Mouse (Mus musculus) embryonic facial prominence, embryonic 14.5 days (tissue): ENCODE measurements at regions not wholly inside any gene's neighbourhood (a gene's known extent, or its start where the extent isn't known, plus 50 kb on each side); places are given as distances from the start of the nearest gene placed in this dataset.
"Not testable (repeated sequence)": the region's sequence is repeated elsewhere in the genome, so short reads cannot be mapped to it uniquely, and the experiment has no call there.

Source experiments
- ATAC-seq: fragments of 200-750 bp; cut with Nextera tagmentation; 2 replicates; pipeline ENCODE4 v1.8.0; 2017; ENCODE audit warnings: low read depth, moderate number of reproducible peaks, moderate TSS enrichment
- DNase-seq: peaks from one replicate; pipeline ENCODE4 v3.0.0-alpha.2; 2015; ENCODE audit warnings: low spot score
- H3K27ac ChIP-seq: fragments of 300-500 bp; sonication (generic); replicated peaks from 2 replicates; pipeline ENCODE4 v1.5.1; 2014; ENCODE audit warnings: low read depth, mild to moderate bottlenecking, low read length, moderate library complexity
- H3K27me3 ChIP-seq: fragments of 300-500 bp; sonication (generic); replicated peaks from 2 replicates; pipeline ENCODE4 v1.6.1; 2014; ENCODE audit warnings: low read length; ENCODE audit not compliant: control insufficient read depth, insufficient read depth
- H3K36me3 ChIP-seq: fragments of 300-500 bp; sonication (generic); 2 replicates; pipeline ENCODE4 v1.6.1; 2014; ENCODE audit warnings: low read length, mixed read lengths; ENCODE audit not compliant: control insufficient read depth, insufficient read depth
- H3K4me1 ChIP-seq: fragments of 300-500 bp; sonication (generic); 2 replicates; pipeline ENCODE4 v1.6.1; 2014; ENCODE audit warnings: antibody characterized with exemption, low read length; ENCODE audit not compliant: control insufficient read depth, insufficient read depth
- H3K4me2 ChIP-seq: fragments of 300-500 bp; sonication (generic); 2 replicates; pipeline ENCODE4 v1.6.1; 2014; ENCODE audit warnings: low read depth, mild to moderate bottlenecking, low read length, moderate library complexity, mixed read lengths
- H3K4me3 ChIP-seq: fragments of 300-500 bp; sonication (generic); 2 replicates; pipeline ENCODE4 v1.5.1; 2014; ENCODE audit warnings: low read depth, mild to moderate bottlenecking, low read length
- H3K9ac ChIP-seq: fragments of 300-500 bp; sonication (generic); 2 replicates; pipeline ENCODE4 v1.6.1; 2014; ENCODE audit warnings: low read depth, mild to moderate bottlenecking, low read length, moderate library complexity, mixed read lengths
- H3K9me3 ChIP-seq: fragments of 300-500 bp; sonication (generic); 2 replicates; pipeline ENCODE4 v1.6.1; 2016; ENCODE audit warnings: low read length; ENCODE audit not compliant: control insufficient read depth
- WGBS: fragments of 180-500 bp; shearing (Covaris S2); extraction: QIAGEN DNeasy Blood & Tissue Kit; methylation state at CpG from one replicate; pipeline ENCODE4 v1.1.7; 2014; 5-methylcytosine and 5-hydroxymethylcytosine counted together

GRCm38 (mm10) chr17:4540435-4540834 lies 453.7 kb upstream of the Arid1b start:
- WGBS = 69% methylated on average over 2 of the region's 2 CpGs
- Histone ChIP-seq H3K27ac (no peak overlapping the region), H3K27me3 (no peaks in the 10 kb centered on the region), H3K4me1 (no peaks in the 10 kb centered on the region), H3K9ac (no peak overlapping the region), H3K4me3 (no peak overlapping the region), H3K36me3 (no peaks in the 10 kb centered on the region), H3K9me3 (0 out of 2 replicates have a peak, but pooled peaks cover 4% of the 10 kb centered on the region), H3K4me2 (no peak overlapping the region)
- ATAC-seq (no peak), DNase-seq (peak; percentile 12)

GRCm38 (mm10) chr17:4541020-4541743 lies 452.9 kb upstream of the Arid1b start:
- DNase-seq = no peak
- Histone ChIP-seq H3K4me2 (no peak overlapping the region), H3K4me3 (no peak overlapping the region), H3K9ac (no peak overlapping the region), H3K36me3 (no peaks in the 10 kb centered on the region), H3K4me1 (no peaks in the 10 kb centered on the region), H3K9me3 (0 out of 2 replicates have a peak, but pooled peaks cover 2% of the 10 kb centered on the region), H3K27ac (no peak overlapping the region), H3K27me3 (no peaks in the 10 kb centered on the region)
- no peak for ATAC-seq
- WGBS = 41% methylated on average over 7 of the region's 7 CpGs

- 63% methylated on average over 2 of the region's 2 CpGs for WGBS
- Histone ChIP-seq H3K27ac (no peak overlapping the region), H3K9ac (no peak overlapping the region), H3K4me2 (no peak overlapping the region), H3K9me3 (no peaks in the 10 kb centered on the region), H3K4me3 (no peak overlapping the region), H3K4me1 (no peaks in the 10 kb centered on the region), H3K36me3 (no peaks in the 10 kb centered on the region), H3K27me3 (no peaks in the 10 kb centered on the region)
- DNase-seq (no peak), ATAC-seq (no peak)
These were observed 447.6 kb upstream of the Arid1b start for GRCm38 (mm10) chr17:4546579-4546978.

- H3K9ac ChIP-seq, H3K4me1 ChIP-seq, H3K4me3 ChIP-seq, H3K27ac ChIP-seq, DNase-seq, H3K4me2 ChIP-seq, H3K36me3 ChIP-seq, H3K9me3 ChIP-seq, ATAC-seq, H3K27me3 ChIP-seq: not testable (repeated sequence)
- WGBS = 83% methylated on average over 4 of the region's 4 CpGs
These were observed 441.1 kb upstream of the Arid1b start for GRCm38 (mm10) chr17:4553026-4553425.

GRCm38 (mm10) chr17:4563641-4564040 lies 430.5 kb upstream of the Arid1b start:
- Histone ChIP-seq H3K4me1 (no peaks in the 10 kb centered on the region), H3K27ac (no peak overlapping the region), H3K27me3 (no peaks in the 10 kb centered on the region), H3K36me3 (no peaks in the 10 kb centered on the region), H3K4me2 (no peak overlapping the region), H3K9ac (no peak overlapping the region), H3K9me3 (no peaks in the 10 kb centered on the region), H3K4me3 (no peak overlapping the region)
- DNase-seq = no peak
- 77% methylated on average over 3 of the region's 3 CpGs for WGBS
- no peak for ATAC-seq

GRCm38 (mm10) chr17:4576883-4577282 lies 417.2 kb upstream of the Arid1b start:
- Histone ChIP-seq H3K4me3 (no peak overlapping the region), H3K4me2 (no peak overlapping the region), H3K9me3 (no peaks in the 10 kb centered on the region), H3K36me3 (no peaks in the 10 kb centered on the region), H3K9ac (no peak overlapping the region), H3K4me1 (no peaks in the 10 kb centered on the region; the same call in 1 of the 2 replicates), H3K27me3 (no peaks in the 10 kb centered on the region), H3K27ac (no peak overlapping the region)
- 66% methylated on average over 5 of the region's 5 CpGs for WGBS
- ATAC-seq = no peak
- no peak for DNase-seq

- 88% methylated on average over 11 of the region's 11 CpGs for WGBS
- no peak overlapping the region for H3K9ac ChIP-seq
- H3K36me3 ChIP-seq = no peaks in the 10 kb centered on the region
- no peak overlapping the region for H3K4me3 ChIP-seq
- no peaks in the 10 kb centered on the region for H3K9me3 ChIP-seq
- H3K4me1 ChIP-seq = no peaks in the 10 kb centered on the region; the same call in 1 of the 2 replicates
- H3K27me3 ChIP-seq = no peaks in the 10 kb centered on the region
- no peak for ATAC-seq
- no peak for DNase-seq
- H3K27ac ChIP-seq = no peak overlapping the region
- no peak overlapping the region for H3K4me2 ChIP-seq
These were observed 412.3 kb upstream of the Arid1b start for GRCm38 (mm10) chr17:4581851-4582250.

- Histone ChIP-seq H3K4me1 (no peaks in the 10 kb centered on the region), H3K4me2 (no peak overlapping the region), H3K36me3 (no peaks in the 10 kb centered on the region), H3K9ac (no peak overlapping the region), H3K27me3 (no peaks in the 10 kb centered on the region), H3K9me3 (no peaks in the 10 kb centered on the region; the same call in 1 of the 2 replicates), H3K27ac (no peak overlapping the region), H3K4me3 (no peak overlapping the region)
- ATAC-seq (no peak), DNase-seq (no peak)
- WGBS = 75% methylated on average over 8 of the region's 8 CpGs
These were observed 383.7 kb upstream of the Arid1b start for GRCm38 (mm10) chr17:4610481-4610880.

- H3K36me3 ChIP-seq = no peaks in the 10 kb centered on the region
- no peaks in the 10 kb centered on the region for H3K4me1 ChIP-seq
- H3K9me3 ChIP-seq = no peaks in the 10 kb centered on the region; the same call in 1 of the 2 replicates
- H3K27me3 ChIP-seq = no peaks in the 10 kb centered on the region
- WGBS = 72% methylated on average over 5 of the region's 5 CpGs
- H3K4me3 ChIP-seq = no peak overlapping the region
- DNase-seq = no peak
- H3K4me2 ChIP-seq = no peak overlapping the region
- no peak overlapping the region for H3K27ac ChIP-seq
- no peak for ATAC-seq
- H3K9ac ChIP-seq = no peak overlapping the region
These were observed 383.1 kb upstream of the Arid1b start for GRCm38 (mm10) chr17:4610993-4611392.
